Mouse (Mus musculus): Measurements from ENCODE around the gene Sema5a.

- TF ChIP-seq CTCF (IDR thresholded peaks at IDR 0.05) (no peak), EP300 (IDR thresholded peaks at IDR 0.05) (no peak)
Observed at GRCm38 (mm10) chr15:32654046-32654445, 409.4 kb downstream of the Sema5a start.
